Mouse (Mus musculus): ENCODE measurements around the gene Fhit. TPM values are rescaled to one million over a fixed set of nuclear protein-coding genes. Genes with fewer than 3 reads are reported as not detected.

Gene Fhit
- total RNA-seq, 2 experiments from 2014 or later, result 1.3 to 2.1 TPM

- DNase-seq, result no peak
- intact Hi-C loops (cut with DNase I), result no loop called here
Measured at GRCm38 (mm10) chr14:10409306-10409962, 752.4 kb downstream of the Fhit start.

- DNase-seq, result no peak
- intact Hi-C loops (cut with DNase I), result no loop called here
Measured at GRCm38 (mm10) chr14:10405346-10405745, 756.5 kb downstream of the Fhit start.

DNA sequence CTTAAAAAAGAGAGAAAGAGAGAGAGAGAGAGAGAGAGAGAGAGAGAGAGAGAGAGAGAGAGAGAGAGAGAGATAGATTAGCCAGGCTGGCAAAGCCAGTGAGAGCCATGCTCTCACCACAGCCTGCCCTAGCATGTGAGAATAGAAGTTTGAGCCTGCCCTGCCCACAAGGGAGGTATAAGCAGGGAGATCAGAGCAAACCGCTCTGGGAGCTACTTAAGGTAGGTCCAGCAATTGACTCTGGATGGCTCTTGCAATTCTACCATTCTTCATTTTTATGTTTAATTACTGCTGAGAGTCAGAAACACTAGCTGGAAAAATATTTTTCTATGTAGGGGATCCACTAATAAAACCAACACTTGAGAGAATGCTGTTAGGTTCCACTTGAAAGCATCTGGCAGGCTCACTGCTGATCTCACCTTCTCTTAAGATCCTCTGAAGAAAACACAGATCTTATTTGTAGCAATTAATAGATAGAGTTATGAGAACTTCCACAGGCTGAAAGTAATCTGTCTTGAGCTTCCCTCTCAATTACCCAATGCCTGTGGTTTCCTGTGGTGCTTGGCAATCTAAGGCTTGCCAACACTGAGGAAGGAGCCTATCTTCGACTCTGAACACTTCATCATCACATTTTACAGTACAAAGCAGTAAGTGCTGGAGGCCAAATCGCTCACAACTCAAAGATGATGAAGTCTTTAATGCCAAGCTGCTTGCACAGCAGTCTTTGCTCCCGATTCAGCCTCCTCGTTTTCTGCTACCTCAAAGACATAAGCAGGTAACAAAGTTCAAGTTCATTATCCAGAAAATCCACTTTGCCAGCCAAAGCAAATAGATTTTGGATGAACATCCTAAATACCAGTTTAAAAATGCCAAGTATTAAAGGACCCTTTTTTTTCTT lies 793.8 kb downstream of the Fhit start:
- intact Hi-C loops (cut with DNase I), result no loop called here

GRCm38 (mm10) chr14:10366808-10367207 lies 795.0 kb downstream of the Fhit start:
- intact Hi-C loops (cut with DNase I), result no loop called here
- no peak for DNase-seq

More for the DNA sequence above, 793.8 kb downstream of the Fhit start:
- DNase-seq, result no peak

GRCm38 (mm10) chr14:10364281-10364680 lies 797.6 kb downstream of the Fhit start:
- DNase-seq, result no peak
- intact Hi-C loops (cut with DNase I), result no loop called here

- intact Hi-C loops (cut with DNase I), result no loop called here
Measured at GRCm38 (mm10) chr14:10363306-10363705, 798.5 kb downstream of the Fhit start.

GRCm38 (mm10) chr14:10345905-10346304 lies 815.9 kb downstream of the Fhit start:
- DNase-seq, result no peak
- intact Hi-C loops (cut with DNase I), result no loop called here

More at GRCm38 (mm10) chr14:10363306-10363705, 798.5 kb downstream of the Fhit start:
- DNase-seq, result no peak

DNA sequence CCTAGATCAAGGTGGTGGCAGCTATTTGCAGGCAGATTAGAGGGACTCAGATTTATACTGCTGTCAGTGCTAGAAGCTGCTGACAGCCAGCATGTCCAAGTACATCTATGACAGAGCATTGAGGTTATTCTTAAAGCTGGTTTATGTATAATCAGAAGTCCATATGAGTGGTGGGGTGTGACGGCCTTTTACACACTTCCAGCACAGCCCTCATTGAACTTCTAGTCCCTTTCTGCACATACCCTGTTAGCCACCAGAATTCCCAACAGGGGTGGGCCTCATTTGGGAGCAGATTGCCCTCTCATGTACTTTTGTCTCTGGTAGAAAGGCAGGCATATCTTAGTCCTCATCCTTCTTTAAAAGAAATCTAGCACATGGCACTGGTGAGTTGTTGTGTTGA lies 817.8 kb downstream of the Fhit start:
- intact Hi-C loops (cut with DNase I), result no loop called here
- DNase-seq, result no peak

- intact Hi-C loops (cut with DNase I), result no loop called here
- no peak for DNase-seq
Measured at GRCm38 (mm10) chr14:10316764-10317163, 845.1 kb downstream of the Fhit start.

- intact Hi-C loops (cut with DNase I), result no loop called here
- no peak for DNase-seq
Measured at GRCm38 (mm10) chr14:10312190-10312589, 849.6 kb downstream of the Fhit start.

DNA sequence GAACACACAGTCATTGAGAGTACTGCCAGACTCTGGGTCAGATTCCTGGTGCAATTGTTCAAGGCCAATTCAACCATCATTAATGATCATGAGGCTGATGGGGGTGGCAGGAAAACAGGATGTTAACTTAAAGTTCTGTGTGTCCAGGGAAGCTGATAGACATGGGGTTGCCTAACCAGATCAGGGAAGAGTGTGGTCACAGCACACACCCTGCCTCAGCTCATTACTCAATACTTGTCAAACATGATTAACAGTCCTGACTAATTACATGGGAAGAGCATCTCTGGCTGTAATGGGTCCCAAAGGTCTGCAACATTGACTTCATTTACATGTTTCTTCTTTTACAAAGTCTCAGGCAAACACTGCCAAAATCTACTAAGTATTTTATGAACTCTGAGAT lies 856.5 kb downstream of the Fhit start:
- no peak for DNase-seq
- intact Hi-C loops (cut with DNase I), result no loop called here

DNA sequence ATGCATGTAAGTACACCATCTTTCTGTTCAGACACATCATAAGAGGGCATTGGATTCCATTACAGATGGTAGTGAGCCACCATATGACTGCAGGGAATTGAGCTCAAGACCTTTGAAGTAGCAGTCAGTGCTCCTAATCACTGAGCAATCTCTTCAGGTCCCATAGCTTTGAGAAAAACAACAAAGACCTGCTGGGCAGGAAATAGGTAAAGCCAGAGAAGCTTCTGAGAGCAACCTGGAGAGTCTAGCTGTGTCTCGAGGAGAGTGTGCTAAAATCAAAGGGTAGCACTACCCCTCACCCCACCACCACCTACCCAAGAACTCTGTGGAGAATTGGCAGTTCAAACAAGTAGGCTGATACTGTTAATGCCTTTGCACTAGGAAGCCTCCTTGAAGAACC lies 860.3 kb downstream of the Fhit start:
- intact Hi-C loops (cut with DNase I), result no loop called here
- no peak for DNase-seq

DNA sequence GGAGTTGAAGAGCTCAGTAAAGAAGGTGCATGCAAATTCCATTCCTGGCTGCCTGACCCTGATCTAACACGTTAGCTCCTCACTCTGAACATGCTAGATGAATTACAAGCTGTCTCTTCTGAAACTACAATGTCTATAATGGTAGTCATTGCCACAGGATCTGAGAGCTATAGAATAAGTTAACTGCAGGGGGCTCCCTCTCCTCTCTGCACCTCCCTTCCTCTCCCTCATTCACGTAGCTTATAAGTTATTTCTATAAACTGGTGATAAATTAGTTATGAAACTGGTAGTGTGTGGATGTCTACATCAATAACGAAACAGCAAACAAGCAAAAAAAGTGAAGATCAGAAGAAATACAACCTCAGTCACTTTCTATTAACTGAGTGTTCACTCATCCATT lies 860.9 kb downstream of the Fhit start:
- intact Hi-C loops (cut with DNase I), result no loop called here
- no peak for DNase-seq

- intact Hi-C loops (cut with DNase I), result no loop called here
Measured at GRCm38 (mm10) chr14:10299030-10299429, 862.8 kb downstream of the Fhit start.

GRCm38 (mm10) chr14:10289043-10289442 lies 872.8 kb downstream of the Fhit start:
- DNase-seq, result no peak
- intact Hi-C loops (cut with DNase I), result no loop called here

More at GRCm38 (mm10) chr14:10299030-10299429, 862.8 kb downstream of the Fhit start:
- no peak for DNase-seq

GRCm38 (mm10) chr14:10286027-10286426 lies 875.8 kb downstream of the Fhit start:
- no peak for DNase-seq
- intact Hi-C loops (cut with DNase I), result no loop called here

- intact Hi-C loops (cut with DNase I), result no loop called here
- no peak for DNase-seq
Measured at GRCm38 (mm10) chr14:10228708-10229107, 933.1 kb downstream of the Fhit start.

- intact Hi-C loops (cut with DNase I), result no loop called here
- no peak for DNase-seq
Measured at GRCm38 (mm10) chr14:10221847-10222246, 940.0 kb downstream of the Fhit start.

DNA sequence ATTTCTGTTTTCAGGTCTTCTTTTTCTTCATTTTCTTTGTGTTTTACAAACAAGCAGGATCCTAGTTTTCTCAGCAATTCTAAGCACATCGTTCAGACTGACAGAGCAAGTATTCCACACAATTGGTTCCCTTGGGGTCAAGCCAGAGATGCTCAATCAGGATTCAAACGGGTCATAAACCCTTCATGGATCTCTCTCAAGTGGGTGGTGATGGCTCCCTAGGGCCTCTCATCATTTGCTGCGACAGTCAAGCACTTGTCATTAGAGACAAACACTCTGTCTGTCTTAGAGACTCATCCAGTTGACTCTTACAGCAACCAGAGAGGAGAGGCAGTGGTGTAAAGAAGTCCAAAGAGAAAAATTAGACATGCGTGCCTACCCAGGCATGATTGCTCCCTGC lies 948.6 kb downstream of the Fhit start:
- intact Hi-C loops (cut with DNase I), result no loop called here
- no peak for DNase-seq

DNA sequence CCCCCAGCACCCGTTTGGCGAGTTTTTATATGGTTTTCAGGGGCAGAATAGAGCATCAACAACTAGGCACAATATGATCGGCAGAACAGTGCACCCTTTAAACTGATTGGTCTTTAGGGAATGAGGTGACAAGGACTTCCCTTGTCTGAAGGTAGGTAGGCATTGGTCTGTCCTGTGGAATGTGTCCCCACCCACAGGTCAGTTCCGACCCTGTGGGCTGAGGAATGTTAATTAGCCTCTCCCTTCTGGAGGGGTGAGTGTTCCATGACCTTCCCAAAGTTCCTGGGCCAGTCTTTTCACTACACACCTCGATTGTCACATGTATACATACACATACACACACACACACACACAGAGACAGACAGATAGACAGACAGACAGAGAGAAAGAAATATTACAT lies 950.7 kb downstream of the Fhit start:
- intact Hi-C loops (cut with DNase I), result no loop called here

GRCm38 (mm10) chr14:10209007-10209406 lies 952.8 kb downstream of the Fhit start:
- DNase-seq, result no peak
- intact Hi-C loops (cut with DNase I), result no loop called here

More for the DNA sequence above, 950.7 kb downstream of the Fhit start:
- DNase-seq, result no peak

DNA sequence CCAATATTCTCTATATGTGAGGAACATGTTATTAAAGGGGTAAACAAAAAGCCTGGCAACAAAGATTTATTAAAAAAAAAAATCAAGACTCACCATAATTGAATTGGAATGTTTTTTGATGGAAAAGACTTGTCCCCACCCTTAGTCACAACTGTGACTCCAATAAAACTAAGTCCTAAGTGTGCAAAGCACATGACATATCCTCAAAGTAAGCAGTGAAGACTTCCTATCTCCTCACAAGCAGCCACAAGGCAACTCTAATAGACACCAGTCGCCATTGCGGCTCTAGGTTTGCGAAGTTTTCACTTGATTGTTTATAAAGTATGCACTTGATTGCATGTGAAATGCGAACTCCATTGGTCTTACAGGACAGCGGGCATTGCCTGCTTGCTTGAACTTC lies 956.1 kb downstream of the Fhit start:
- DNase-seq, result no peak
- intact Hi-C loops (cut with DNase I), result no loop called here
